Mouse (Mus musculus) layer of hippocampus, postnatal 14 days (tissue): Measurements from ENCODE around the gene Kdelc2. TPM values are rescaled to one million over a fixed set of nuclear protein-coding genes. Genes with fewer than 3 reads are reported as not detected.

Source experiments
- DNase-seq, 2 experiments: peaks; one replicate each; pipeline ENCODE4 v3.0.0; 2021 to 2022; ENCODE audit warnings: low spot score in 2 of 2, mixed read lengths in 1 of 2
- microRNA-seq, 2 experiments: library from miRNA; unstranded; fragments of <30 nt; microRNA quantifications; one replicate each; pipeline ENCODE4 v1.2.0; 2021
- total RNA-seq, 2 experiments: library from RNA; stranded (reverse); gene quantifications; 2 replicates each; pipeline ENCODE4 v1.2.3; 2021

The Kdelc2 gene
- total RNA-seq, 2 experiments from 2014 or later = 5.3 to 6.2 TPM

GRCm38 (mm10) chr9:53435830-53436570 lies 52.2 kb downstream of the Kdelc2 start:
- no peak for DNase-seq

- DNase-seq = no peak
Measured at GRCm38 (mm10) chr9:53450609-53451008, 66.8 kb downstream of the Kdelc2 start.

Small RNA genes within 50 kb of the gene (microRNA-seq; reads per million reads assigned to microRNA genes)
- gene Mir130c = 0 reads per million in 2 experiments

Other genes with a start within 250 kb of the Kdelc2 start
- gene Ddx10, start 136.0 kb upstream of the Kdelc2 start, total RNA-seq = 10 to 100 TPM; 19.8 to 22.5 TPM
- 1 to 10 TPM; 3.1 to 3.3 TPM for gene Exph5, start 82.4 kb upstream of the Kdelc2 start, total RNA-seq
- under 1 TPM in 1 of 2 experiments, not detected in 1; 0.21 TPM for gene 4930550C14Rik, start 18.3 kb downstream of the Kdelc2 start, total RNA-seq
- 10 to 100 TPM; 22.3 to 24.4 TPM for gene Atm, start 152.7 kb downstream of the Kdelc2 start, total RNA-seq
- 10 to 100 TPM; 14.3 to 16.3 TPM for gene Npat, start 153.0 kb downstream of the Kdelc2 start, total RNA-seq
- 100 to 1,000 TPM in 1 of 2 experiments, 10 to 100 TPM in 1; 94.1 to 102 TPM for gene Acat1, start 226.4 kb downstream of the Kdelc2 start, total RNA-seq